11 mouse cellular contexts compared by ENCODE assay signal in the genomic region with DNA sequence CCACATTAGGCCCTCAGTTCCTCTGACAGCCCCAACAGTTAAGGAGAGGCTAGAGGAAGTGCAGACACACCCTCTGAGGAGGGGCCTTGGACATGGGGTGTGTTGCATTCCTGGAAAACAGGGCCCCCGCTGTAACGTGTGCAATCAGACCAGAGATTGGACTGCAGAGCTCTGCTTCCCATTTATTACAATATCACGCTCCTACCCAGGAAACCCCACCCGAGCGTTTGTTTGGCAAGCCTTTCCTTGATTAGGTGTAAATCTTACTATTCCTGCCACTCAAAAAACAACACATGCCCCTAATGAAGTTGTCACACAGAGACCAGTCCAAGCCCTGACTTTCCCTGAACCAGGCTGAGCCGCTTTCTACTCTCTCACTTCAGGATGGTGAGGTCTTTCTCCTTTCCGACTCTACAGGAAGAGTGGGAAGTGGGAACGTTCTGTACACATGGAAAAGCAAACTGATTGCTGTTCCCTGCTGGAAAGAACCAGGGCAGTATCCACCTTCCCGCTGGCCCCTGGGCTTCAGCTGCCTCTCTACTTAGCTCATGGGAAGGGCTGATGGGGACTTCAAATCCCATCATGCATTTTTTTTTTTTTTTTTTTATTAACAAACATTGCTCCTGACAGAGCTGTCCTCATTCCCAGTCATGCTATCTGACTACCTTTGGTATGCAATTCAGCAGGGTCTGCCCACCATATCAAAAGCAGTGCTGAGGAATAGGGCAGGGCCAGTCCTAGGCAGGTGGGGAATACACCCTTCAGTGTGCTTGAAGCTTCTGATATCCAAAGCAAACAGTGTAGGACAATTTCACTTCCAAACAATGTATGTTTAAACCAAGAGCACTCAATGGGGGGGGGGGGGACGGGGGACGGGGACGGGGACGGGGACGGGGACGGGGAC.
A peak's percentile ranks its signal among the peaks of the same experiment; 100 is the strongest.
DNase-seq lines count a peak whose midpoint lies in the region; ATAC-seq and TF ChIP-seq lines count a peak whose summit lies in the region.
"Had no signal": no experiment of that assay in that cellular context is flagged by ENCODE, and none has a peak within 500 bp of the region (broad histone marks: within the 10 kb centered on the region; RNA-seq: fewer than 3 reads in every experiment).

No protein-coding gene starts in this region.

- TF ChIP-seq CTCF in kidney, adult 2 months (conservative IDR thresholded peaks at IDR 0.05; ENCODE audit: insufficient read depth, insufficient read length, low read depth, low read length) = no peak
- TF ChIP-seq CTCF in liver, postnatal 0 days (IDR thresholded peaks at IDR 0.05; ENCODE audit: low read depth) = no peak

- H3K27me3 ChIP-seq in kidney, adult 2 months (replicated peaks; ENCODE audit: control insufficient read depth, insufficient read depth, low read length) = no peaks in the 10 kb centered on the region
- H3K27me3 ChIP-seq in heart, embryonic 16.5 days (ENCODE audit: control insufficient read depth, insufficient read depth, low read length) = no peaks in the 10 kb centered on the region
- no peaks in the 10 kb centered on the region for H3K27me3 ChIP-seq in stomach, embryonic 16.5 days (ENCODE audit: control insufficient read depth, insufficient read depth, low read length)
- H3K27me3 ChIP-seq in liver, postnatal 0 days (ENCODE audit: insufficient read depth, low read length) = no peaks in the 10 kb centered on the region

- WGBS in kidney, adult 2 months = 76% methylated on average over 15 of the region's 15 CpGs
- WGBS in heart, embryonic 16.5 days = 60% methylated on average over 14 of the region's 15 CpGs
- 24% methylated on average over 15 of the region's 15 CpGs for WGBS in large intestine, adult 2 months
- WGBS in stomach, embryonic 16.5 days = 51% methylated on average over 15 of the region's 15 CpGs
- 47% methylated on average over 15 of the region's 15 CpGs for WGBS in liver, postnatal 0 days (ENCODE audit: insufficient replicate concordance)

- H3K4me2 ChIP-seq in heart, embryonic 16.5 days (ENCODE audit: low read depth, low read length) = peak overlapping the region; percentile 11; the same call in 1 of the 2 replicates
- peak overlapping the region; percentile 33 for H3K4me2 ChIP-seq in stomach, embryonic 16.5 days (ENCODE audit: low read depth, low read length)
- no peak overlapping the region; the same call in 1 of the 2 replicates for H3K4me2 ChIP-seq in liver, postnatal 0 days (ENCODE audit: low read depth, low read length)

- ATAC-seq in heart, embryonic 16.5 days (replicated peaks; ENCODE audit: extremely low read depth, insufficient read depth, low FRiP score) = 0 out of 2 replicates have a peak, but pooled peaks have one; percentile 59
- peak; percentile 91 for ATAC-seq in stomach, embryonic 16.5 days (ENCODE audit: insufficient read depth, low FRiP score)
- ATAC-seq in liver, postnatal 0 days = no peak
- ATAC-seq: forebrain, embryonic 16.5 days had no signal

- H3K4me3 ChIP-seq in kidney, adult 2 months (ENCODE audit: insufficient read depth, low read depth, low read length) = no peak overlapping the region
- no peak overlapping the region for H3K4me3 ChIP-seq in heart, embryonic 16.5 days (ENCODE audit: low read length)
- H3K4me3 ChIP-seq in stomach, embryonic 16.5 days (replicated peaks; ENCODE audit: low read length) = no peak overlapping the region
- no peak overlapping the region for H3K4me3 ChIP-seq in liver, postnatal 0 days (ENCODE audit: low read depth, low read length)
- H3K4me3 ChIP-seq: midbrain, embryonic 10.5 days had no signal

- no peak for TF ChIP-seq EP300 in liver, postnatal 0 days (IDR thresholded peaks at IDR 0.05; ENCODE audit: low read depth)

- no peaks in the 10 kb centered on the region for H3K9me3 ChIP-seq in heart, embryonic 16.5 days (replicated peaks; ENCODE audit: control insufficient read depth, low read length)
- H3K9me3 ChIP-seq in stomach, embryonic 16.5 days (replicated peaks; ENCODE audit: control insufficient read depth, low read length) = no peaks in the 10 kb centered on the region
- no peaks in the 10 kb centered on the region for H3K9me3 ChIP-seq in liver, postnatal 0 days (ENCODE audit: low read length)
- H3K9me3 ChIP-seq: midbrain, embryonic 10.5 days had no signal

- no peak overlapping the region for H3K9ac ChIP-seq in heart, embryonic 16.5 days (ENCODE audit: low read length)
- no peak overlapping the region for H3K9ac ChIP-seq in stomach, embryonic 16.5 days (ENCODE audit: low read length)
- H3K9ac ChIP-seq in liver, postnatal 0 days (replicated peaks) = no peak overlapping the region

- H3K27ac ChIP-seq in kidney, adult 2 months (ENCODE audit: insufficient read depth, low read depth, low read length) = no peak overlapping the region
- peak overlapping the region; percentile 24; the same call in 1 of the 2 replicates for H3K27ac ChIP-seq in heart, embryonic 16.5 days (ENCODE audit: low read length)
- H3K27ac ChIP-seq in stomach, embryonic 16.5 days (ENCODE audit: low read length) = peak overlapping the region; percentile 83
- H3K27ac ChIP-seq in liver, postnatal 0 days (ENCODE audit: low read depth) = no peak overlapping the region
- H3K27ac ChIP-seq: midbrain, embryonic 10.5 days had no signal

- DNase-seq in kidney, adult 2 months = peak; percentile 70
- no peak for DNase-seq in kidney, postnatal 10 days
- DNase-seq in large intestine, adult 2 months (ENCODE audit: low read depth, low spot score) = peak; percentile 51
- DNase-seq in liver, postnatal 0 days = no peak
- no peak for DNase-seq in layer of hippocampus, postnatal 36 days
- no peak for DNase-seq in yolk sac, embryonic 10.5 days (ENCODE audit: low spot score)
- DNase-seq: embryo, embryonic 11 days had no signal

- no peak for TF ChIP-seq POLR2A in kidney, adult 2 months (IDR thresholded peaks at IDR 0.05; ENCODE audit: low read depth, low read length)

- H3K4me1 ChIP-seq in kidney, adult 2 months (ENCODE audit: control insufficient read depth, insufficient read depth, low read length) = no peaks in the 10 kb centered on the region
- peaks cover 13% of the 10 kb centered on the region for H3K4me1 ChIP-seq in heart, embryonic 16.5 days (ENCODE audit: control insufficient read depth, insufficient read depth, low read length)
- peaks cover 5% of the 10 kb centered on the region; the same call in 1 of the 2 replicates for H3K4me1 ChIP-seq in stomach, embryonic 16.5 days (ENCODE audit: control insufficient read depth, insufficient read depth, low read length)
- H3K4me1 ChIP-seq in liver, postnatal 0 days (ENCODE audit: insufficient read depth) = no peaks in the 10 kb centered on the region

- no peaks in the 10 kb centered on the region for H3K36me3 ChIP-seq in kidney, adult 2 months (ENCODE audit: control insufficient read depth, insufficient read depth, low read length)
- no peaks in the 10 kb centered on the region for H3K36me3 ChIP-seq in heart, embryonic 16.5 days (ENCODE audit: control insufficient read depth, insufficient read depth)
- no peaks in the 10 kb centered on the region for H3K36me3 ChIP-seq in stomach, embryonic 16.5 days (ENCODE audit: control insufficient read depth, insufficient read depth, low read length)
- H3K36me3 ChIP-seq in liver, postnatal 0 days (replicated peaks; ENCODE audit: insufficient read depth, low read length) = no peaks in the 10 kb centered on the region
- H3K36me3 ChIP-seq: midbrain, embryonic 10.5 days had no signal

Comparison
In these comparisons a context has a peak if more than half of its experiments do, and no peak if none do; other contexts are left out.
1. DNase-seq: peak in kidney, adult 2 months (single experiment) and large intestine, adult 2 months (single experiment); none in kidney, postnatal 10 days (single experiment), liver, postnatal 0 days (single experiment), layer of hippocampus, postnatal 36 days (0 of 2) and yolk sac, embryonic 10.5 days (single experiment).
2. H3K27ac ChIP-seq: peak in heart, embryonic 16.5 days (single experiment) and stomach, embryonic 16.5 days (single experiment); none in kidney, adult 2 months (single experiment) and liver, postnatal 0 days (single experiment).